Mouse (Mus musculus) adrenal gland, postnatal 25 days (tissue): Measurements from ENCODE around the gene Epb41l2. TPM values are rescaled to one million over a fixed set of nuclear protein-coding genes. Genes with fewer than 3 reads are reported as not detected.

Source experiments
- DNase-seq: peaks from one replicate; pipeline ENCODE4 v3.0.0; 2021; ENCODE audit warnings: mixed read lengths
- total RNA-seq: library from RNA; stranded (reverse); gene quantifications from 2 replicates; pipeline ENCODE4 v1.2.3, GENCODE M21; 2021

Epb41l2 gene
- total RNA-seq, 1 experiment from 2014 or later, result 82.6 TPM

GRCm38 (mm10) chr10:25513821-25514220 is 154.2 kb downstream of the Epb41l2 start:
- DNase-seq, result no peak

- no peak for DNase-seq
Observed at GRCm38 (mm10) chr10:25519954-25520353, 160.4 kb downstream of the Epb41l2 start.

- no peak for DNase-seq
Observed at GRCm38 (mm10) chr10:25520428-25520827, 160.8 kb downstream of the Epb41l2 start.

GRCm38 (mm10) chr10:25523727-25524126 is 164.1 kb downstream of the Epb41l2 start:
- no peak for DNase-seq

- DNase-seq, result no peak
Observed at GRCm38 (mm10) chr10:25526156-25526555, 166.6 kb downstream of the Epb41l2 start.

GRCm38 (mm10) chr10:25526622-25527021 is 167.0 kb downstream of the Epb41l2 start:
- DNase-seq, result no peak

- no peak for DNase-seq
Observed at GRCm38 (mm10) chr10:25527126-25527525, 167.5 kb downstream of the Epb41l2 start.

- DNase-seq, result no peak
Observed at GRCm38 (mm10) chr10:25531335-25531734, 171.7 kb downstream of the Epb41l2 start.

- DNase-seq, result no peak
Observed at GRCm38 (mm10) chr10:25533105-25533504, 173.5 kb downstream of the Epb41l2 start.

- DNase-seq, result no peak
Observed at GRCm38 (mm10) chr10:25533513-25534246, 174.1 kb downstream of the Epb41l2 start.

- no peak for DNase-seq
Observed at GRCm38 (mm10) chr10:25534467-25534866, 174.9 kb downstream of the Epb41l2 start.

- DNase-seq, result no peak
Observed at GRCm38 (mm10) chr10:25535891-25536331, 176.3 kb downstream of the Epb41l2 start, which contains the start of gene Smlr1. Smlr1 (minus strand) TSS chr10:25536267.

- DNase-seq, result no peak
Observed at GRCm38 (mm10) chr10:25536621-25537020, 177.0 kb downstream of the Epb41l2 start.

- DNase-seq, result no peak
Observed at GRCm38 (mm10) chr10:25538738-25539137, 179.1 kb downstream of the Epb41l2 start.

GRCm38 (mm10) chr10:25539146-25539770 is 179.7 kb downstream of the Epb41l2 start:
- DNase-seq, result no peak

GRCm38 (mm10) chr10:25539771-25540168 is 180.2 kb downstream of the Epb41l2 start:
- DNase-seq, result no peak

- DNase-seq, result no peak
Observed at GRCm38 (mm10) chr10:25541097-25541496, 181.5 kb downstream of the Epb41l2 start.

GRCm38 (mm10) chr10:25552936-25553335 is 193.3 kb downstream of the Epb41l2 start:
- no peak for DNase-seq

GRCm38 (mm10) chr10:25571319-25572240 is 212.0 kb downstream of the Epb41l2 start:
- DNase-seq, result no peak
